Mouse (Mus musculus) lung, adult 2 months (tissue): ENCODE results near the gene Gm8206.
"Not testable (repeated sequence)": the region's sequence is repeated elsewhere in the genome, so short reads cannot be mapped to it uniquely, and the experiment has no call there.

Experiments used
- CTCF ChIP-seq: fragments of 200-500 bp; IDR thresholded peaks from 2 replicates; pipeline ENCODE4 v1.5.1; 2011; ENCODE audit warnings: mild to moderate bottlenecking, low read length, control low read depth; ENCODE audit not compliant: insufficient read depth
- POLR2A ChIP-seq: fragments of 200-500 bp; IDR thresholded peaks from 2 replicates; pipeline ENCODE4 v1.6.1; 2011; ENCODE audit warnings: low read depth, mild to moderate bottlenecking, control low read depth, low read length, borderline replicate concordance; ENCODE audit errors: extremely low read depth

- not testable (repeated sequence) for TF ChIP-seq CTCF, POLR2A
Measured at GRCm38 (mm10) chr14:6125707-6126106, 32.0 kb upstream of the Gm8206 start, which contains the start of gene Gm3476.
